Mouse (Mus musculus) neural tube, embryonic 13.5 days (tissue): ENCODE results near the gene Adam8. TPM values are rescaled to one million over a fixed set of nuclear protein-coding genes. Genes with fewer than 3 reads are reported as not detected.

ENCODE experiments used
- ATAC-seq: fragments of 200-750 bp; cut with Nextera tagmentation; 2 replicates; pipeline ENCODE4 v1.8.0; 2017; ENCODE audit warnings: low read depth, mild to moderate bottlenecking, moderate TSS enrichment, moderate library complexity
- H3K27ac ChIP-seq: fragments of 300-500 bp; sonication (generic); replicated peaks from 2 replicates; pipeline ENCODE4 v1.5.1; 2015; ENCODE audit warnings: moderate library complexity, mild to moderate bottlenecking, inconsistent platforms
- H3K27me3 ChIP-seq: fragments of 300-500 bp; sonication (generic); 2 replicates; pipeline ENCODE4 v1.6.1; 2015; ENCODE audit warnings: mild to moderate bottlenecking, inconsistent platforms
- H3K36me3 ChIP-seq: fragments of 300-500 bp; sonication (generic); 2 replicates; pipeline ENCODE4 v1.6.1; 2015; ENCODE audit warnings: mild to moderate bottlenecking, inconsistent platforms
- H3K4me1 ChIP-seq: fragments of 300-500 bp; sonication (generic); replicated peaks from 2 replicates; pipeline ENCODE4 v1.6.1; 2015; ENCODE audit warnings: inconsistent platforms
- H3K4me2 ChIP-seq: fragments of 300-500 bp; sonication (generic); 2 replicates; pipeline ENCODE4 v1.6.1; 2015; ENCODE audit warnings: inconsistent platforms, mild to moderate bottlenecking, moderate library complexity
- H3K4me3 ChIP-seq: fragments of 300-500 bp; sonication (generic); 2 replicates; pipeline ENCODE4 v1.5.1; 2015; ENCODE audit warnings: mild to moderate bottlenecking, inconsistent platforms
- H3K9ac ChIP-seq: fragments of 300-500 bp; sonication (generic); 2 replicates; pipeline ENCODE4 v1.6.1; 2015; ENCODE audit warnings: moderate library complexity, mild to moderate bottlenecking, inconsistent platforms
- H3K9me3 ChIP-seq: fragments of 300-500 bp; sonication (generic); 2 replicates; pipeline ENCODE4 v1.6.1; 2016; ENCODE audit warnings: inconsistent platforms
- WGBS: fragments of 180-500 bp; shearing (Covaris S2); methylation state at CpG from one replicate; pipeline ENCODE4 v1.1.7; 2015; 5-methylcytosine and 5-hydroxymethylcytosine counted together
- polyA plus RNA-seq: library from polyadenylated mRNA; unstranded; fragments of >200 nt; fragmentation: Nextera tagmentation; extraction: Ambion mirVana; gene quantifications from 2 replicates; pipeline ENCODE4 v1.2.1, GENCODE M21; 2015

Gene Adam8
- polyA plus RNA-seq, 1 experiment from 2014 or later, result 3.3 TPM

GRCm38 (mm10) chr7:139998691-139999350 lies 6.5 kb upstream of the Adam8 start:
- H3K36me3 ChIP-seq, result peaks cover 91% of the 10 kb centered on the region
- no peak overlapping the region for H3K27ac ChIP-seq
- no peak overlapping the region for H3K4me2 ChIP-seq
- no peaks in the 10 kb centered on the region for H3K27me3 ChIP-seq
- WGBS, result 94% methylated on average over 13 of the region's 13 CpGs
- H3K4me3 ChIP-seq, result no peak overlapping the region
- H3K4me1 ChIP-seq, result no peaks in the 10 kb centered on the region
- no peaks in the 10 kb centered on the region for H3K9me3 ChIP-seq
- no peak overlapping the region for H3K9ac ChIP-seq
- no peak for ATAC-seq

GRCm38 (mm10) chr7:139994676-139995075 lies 2.3 kb upstream of the Adam8 start:
- peaks cover 54% of the 10 kb centered on the region for H3K36me3 ChIP-seq
- ATAC-seq, result peak; percentile 32; the same call in 1 of the 2 replicates
- H3K4me2 ChIP-seq, result no peak overlapping the region
- no peak overlapping the region for H3K9ac ChIP-seq
- no peaks in the 10 kb centered on the region for H3K27me3 ChIP-seq
- no peak overlapping the region for H3K4me3 ChIP-seq
- WGBS, result 37% methylated on average over 3 of the region's 3 CpGs
- H3K9me3 ChIP-seq, result no peaks in the 10 kb centered on the region
- no peak overlapping the region for H3K27ac ChIP-seq
- H3K4me1 ChIP-seq, result no peaks in the 10 kb centered on the region

GRCm38 (mm10) chr7:139994202-139994601 lies 1.8 kb upstream of the Adam8 start:
- H3K9me3 ChIP-seq, result no peaks in the 10 kb centered on the region
- WGBS, result 81% methylated on average over 4 of the region's 4 CpGs
- ATAC-seq, result no peak

GRCm38 (mm10) chr7:139993532-139993931 lies 1.2 kb upstream of the Adam8 start:
- WGBS, result 92% methylated on average over 6 of the region's 6 CpGs
- Histone ChIP-seq H3K4me1 (no peaks in the 10 kb centered on the region), H3K27ac (no peak overlapping the region), H3K9me3 (no peaks in the 10 kb centered on the region), H3K4me2 (no peak overlapping the region), H3K4me3 (no peak overlapping the region), H3K27me3 (no peaks in the 10 kb centered on the region), H3K36me3 (peaks cover 44% of the 10 kb centered on the region), H3K9ac (no peak overlapping the region)
- no peak for ATAC-seq

More at GRCm38 (mm10) chr7:139994202-139994601, 1.8 kb upstream of the Adam8 start:
- no peaks in the 10 kb centered on the region for H3K27me3 ChIP-seq
- H3K4me3 ChIP-seq, result no peak overlapping the region
- H3K4me2 ChIP-seq, result no peak overlapping the region
- no peak overlapping the region for H3K9ac ChIP-seq
- H3K4me1 ChIP-seq, result no peaks in the 10 kb centered on the region
- no peak overlapping the region for H3K27ac ChIP-seq
- peaks cover 51% of the 10 kb centered on the region for H3K36me3 ChIP-seq

GRCm38 (mm10) chr7:139990864-139991394 lies 1.4 kb downstream of the Adam8 start:
- ATAC-seq, result no peak
- no peak overlapping the region for H3K9ac ChIP-seq
- peaks cover 29% of the 10 kb centered on the region for H3K36me3 ChIP-seq
- no peak overlapping the region for H3K4me2 ChIP-seq
- no peak overlapping the region for H3K4me3 ChIP-seq
- H3K9me3 ChIP-seq, result no peaks in the 10 kb centered on the region
- H3K27me3 ChIP-seq, result no peaks in the 10 kb centered on the region
- WGBS, result 74% methylated on average over 8 of the region's 8 CpGs
- H3K27ac ChIP-seq, result no peak overlapping the region
- no peaks in the 10 kb centered on the region for H3K4me1 ChIP-seq

GRCm38 (mm10) chr7:139988272-139988671 lies 4.1 kb downstream of the Adam8 start:
- H3K9ac ChIP-seq, result no peak overlapping the region
- no peak overlapping the region for H3K4me3 ChIP-seq
- H3K4me1 ChIP-seq, result no peaks in the 10 kb centered on the region
- no peaks in the 10 kb centered on the region for H3K27me3 ChIP-seq
- H3K9me3 ChIP-seq, result no peaks in the 10 kb centered on the region
- H3K4me2 ChIP-seq, result no peak overlapping the region
- no peak for ATAC-seq
- no peak overlapping the region for H3K27ac ChIP-seq
- 90% methylated on average over 9 of the region's 9 CpGs for WGBS
- H3K36me3 ChIP-seq, result peaks cover 28% of the 10 kb centered on the region

GRCm38 (mm10) chr7:139984505-139984904 lies 7.9 kb downstream of the Adam8 start:
- no peak overlapping the region for H3K27ac ChIP-seq
- H3K9ac ChIP-seq, result no peak overlapping the region
- no peaks in the 10 kb centered on the region for H3K4me1 ChIP-seq
- H3K36me3 ChIP-seq, result peaks cover 31% of the 10 kb centered on the region
- H3K27me3 ChIP-seq, result no peaks in the 10 kb centered on the region
- 91% methylated on average over 11 of the region's 11 CpGs for WGBS
- no peak for ATAC-seq
- no peaks in the 10 kb centered on the region for H3K9me3 ChIP-seq
- no peak overlapping the region for H3K4me2 ChIP-seq
- no peak overlapping the region for H3K4me3 ChIP-seq

GRCm38 (mm10) chr7:139982058-139982457 lies 10.3 kb downstream of the Adam8 start:
- WGBS, result 86% methylated on average over 11 of the region's 11 CpGs

GRCm38 (mm10) chr7:139980778-139981177 lies 11.6 kb downstream of the Adam8 start:
- Histone ChIP-seq H3K9me3 (no peaks in the 10 kb centered on the region), H3K36me3 (peaks cover 20% of the 10 kb centered on the region), H3K4me1 (peaks cover 12% of the 10 kb centered on the region), H3K4me2 (no peak overlapping the region), H3K27ac (no peak overlapping the region), H3K9ac (no peak overlapping the region), H3K27me3 (no peaks in the 10 kb centered on the region), H3K4me3 (no peak overlapping the region)
- no peak for ATAC-seq
- 49% methylated on average over 3 of the region's 3 CpGs for WGBS

More at GRCm38 (mm10) chr7:139982058-139982457, 10.3 kb downstream of the Adam8 start:
- no peaks in the 10 kb centered on the region for H3K9me3 ChIP-seq
- H3K36me3 ChIP-seq, result peaks cover 31% of the 10 kb centered on the region
- H3K9ac ChIP-seq, result no peak overlapping the region
- H3K4me2 ChIP-seq, result no peak overlapping the region
- H3K4me1 ChIP-seq, result peaks cover 12% of the 10 kb centered on the region
- ATAC-seq, result no peak
- H3K27ac ChIP-seq, result no peak overlapping the region
- H3K4me3 ChIP-seq, result no peak overlapping the region
- no peaks in the 10 kb centered on the region for H3K27me3 ChIP-seq

GRCm38 (mm10) chr7:139979011-139979719 lies 13.2 kb downstream of the Adam8 start:
- Histone ChIP-seq H3K4me3 (peak overlapping the region; percentile 48), H3K27me3 (no peaks in the 10 kb centered on the region), H3K4me2 (peak overlapping the region; percentile 75), H3K4me1 (peaks cover 12% of the 10 kb centered on the region), H3K36me3 (peaks cover 10% of the 10 kb centered on the region; the same call in 1 of the 2 replicates), H3K27ac (no peak overlapping the region), H3K9me3 (no peaks in the 10 kb centered on the region), H3K9ac (peak overlapping the region; percentile 67)
- ATAC-seq, result peak; percentile 66; the same call in 1 of the 2 replicates
- 47% methylated on average over 13 of the region's 13 CpGs for WGBS

GRCm38 (mm10) chr7:139978278-139978892 lies 14.0 kb downstream of the Adam8 start, which contains the start of gene 6430531B16Rik:
Gene 6430531B16Rik (minus strand): TSS chr7:139978755.
- 4% methylated on average over 32 of the region's 32 CpGs for WGBS
- Histone ChIP-seq H3K36me3 (peaks cover 4% of the 10 kb centered on the region; the same call in 1 of the 2 replicates), H3K27me3 (no peaks in the 10 kb centered on the region), H3K9ac (peak within 1 kb of the TSS; percentile 67), H3K27ac (peak within 1 kb of the TSS; percentile 30), H3K9me3 (no peaks in the 10 kb centered on the region), H3K4me1 (peaks cover 12% of the 10 kb centered on the region), H3K4me3 (peak within 1 kb of the TSS; percentile 48), H3K4me2 (peak within 1 kb of the TSS; percentile 75)
- ATAC-seq, result peak; percentile 96

GRCm38 (mm10) chr7:139975471-139975870 lies 16.9 kb downstream of the Adam8 start:
- WGBS, result 62% methylated on average over 5 of the region's 5 CpGs
- Histone ChIP-seq H3K9me3 (no peaks in the 10 kb centered on the region), H3K27ac (no peak overlapping the region), H3K4me2 (no peak overlapping the region), H3K36me3 (no peaks in the 10 kb centered on the region), H3K27me3 (no peaks in the 10 kb centered on the region), H3K4me1 (peaks cover 12% of the 10 kb centered on the region), H3K9ac (no peak overlapping the region), H3K4me3 (no peak overlapping the region)
- ATAC-seq, result no peak
